Mouse (Mus musculus) hindbrain, embryonic 12.5 days (tissue): Measurements from ENCODE around the gene Ulk2. TPM values are rescaled to one million over a fixed set of nuclear protein-coding genes. Genes with fewer than 3 reads are reported as not detected.

Experiments used
- ATAC-seq: fragments of 200-750 bp; cut with Nextera tagmentation; 2 replicates; pipeline ENCODE4 v1.8.0; 2017; ENCODE audit warnings: moderate TSS enrichment; ENCODE audit not compliant: low FRiP score
- H3K27ac ChIP-seq: fragments of 300-500 bp; sonication (generic); 2 replicates; pipeline ENCODE4 v1.5.1; 2016; ENCODE audit warnings: mild to moderate bottlenecking
- H3K27me3 ChIP-seq: fragments of 300-500 bp; sonication (generic); 2 replicates; pipeline ENCODE4 v1.6.1; 2016; ENCODE audit warnings: mild to moderate bottlenecking
- H3K36me3 ChIP-seq: fragments of 300-500 bp; sonication (generic); 2 replicates; pipeline ENCODE4 v1.6.1; 2016; ENCODE audit warnings: mild to moderate bottlenecking
- H3K4me1 ChIP-seq: fragments of 300-500 bp; sonication (generic); 2 replicates; pipeline ENCODE4 v1.6.1; 2016
- H3K4me2 ChIP-seq: fragments of 300-500 bp; sonication (generic); replicated peaks from 2 replicates; pipeline ENCODE4 v1.6.1; 2016; ENCODE audit warnings: mild to moderate bottlenecking
- H3K4me3 ChIP-seq: fragments of 300-500 bp; sonication (generic); 2 replicates; pipeline ENCODE4 v1.5.1; 2016; ENCODE audit warnings: mild to moderate bottlenecking
- H3K9ac ChIP-seq: fragments of 300-500 bp; sonication (generic); 2 replicates; pipeline ENCODE4 v1.6.1; 2016; ENCODE audit warnings: mild to moderate bottlenecking, moderate library complexity
- H3K9me3 ChIP-seq: fragments of 300-500 bp; sonication (generic); replicated peaks from 2 replicates; pipeline ENCODE4 v1.6.1; 2016; ENCODE audit warnings: mild to moderate bottlenecking
- WGBS: fragments of 180-500 bp; shearing (Covaris S2); methylation state at CpG from one replicate; pipeline ENCODE4 v1.1.7; 2016; 5-methylcytosine and 5-hydroxymethylcytosine counted together
- polyA plus RNA-seq: library from polyadenylated mRNA; unstranded; fragments of >200 nt; fragmentation: Nextera tagmentation; extraction: Ambion mirVana; gene quantifications from 2 replicates; pipeline ENCODE4 v1.2.1, GENCODE M21; 2016

Gene Ulk2
- polyA plus RNA-seq, 1 experiment from 2014 or later = 42.2 TPM

DNA sequence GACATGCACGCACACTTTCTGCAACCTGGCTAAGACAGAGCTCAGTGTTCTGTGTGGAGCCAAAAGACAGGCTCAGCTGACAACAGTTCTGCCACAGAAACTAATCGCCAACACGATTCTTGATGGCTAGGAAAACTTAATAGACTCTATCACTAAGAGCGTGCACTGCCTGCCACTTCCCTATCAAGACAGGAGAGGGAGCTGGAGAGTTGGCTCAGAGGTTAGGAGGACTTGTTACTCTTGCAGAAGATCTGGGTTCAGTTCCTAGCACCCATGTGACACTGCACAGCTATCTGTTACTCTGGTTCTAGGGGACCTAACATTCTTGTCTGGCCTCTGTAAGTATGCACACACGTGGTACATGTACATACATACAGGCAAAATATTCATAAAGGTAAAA, 103.3 kb downstream of the Ulk2 start:
- no peaks in the 10 kb centered on the region for H3K27me3 ChIP-seq

DNA sequence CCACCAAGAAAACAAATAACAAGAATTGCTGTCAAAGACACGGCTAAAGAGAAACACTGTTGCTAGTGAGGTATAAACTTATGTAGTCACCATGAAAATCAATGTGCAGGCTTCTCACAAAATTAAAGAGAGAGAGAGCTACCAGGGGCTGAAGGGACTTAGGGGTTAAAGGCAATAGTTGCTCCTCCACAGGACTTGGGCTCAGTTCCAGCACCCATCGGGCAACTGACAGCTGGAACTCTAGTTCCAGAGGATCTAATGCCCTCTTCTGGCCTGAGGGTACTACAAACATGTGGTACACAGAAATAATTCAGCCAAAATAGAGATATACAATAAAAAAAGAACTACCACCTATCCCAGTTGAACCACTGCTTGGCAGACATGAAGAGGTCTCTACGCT, 107.7 kb downstream of the Ulk2 start:
- no peak overlapping the region for H3K4me3 ChIP-seq
- no peaks in the 10 kb centered on the region for H3K27me3 ChIP-seq
- H3K9me3 ChIP-seq = no peaks in the 10 kb centered on the region
- WGBS = 76% methylated on average over 3 of the region's 3 CpGs
- H3K9ac ChIP-seq = no peak overlapping the region
- no peak overlapping the region for H3K4me2 ChIP-seq
- no peaks in the 10 kb centered on the region for H3K4me1 ChIP-seq
- no peak overlapping the region for H3K27ac ChIP-seq
- peaks cover 72% of the 10 kb centered on the region for H3K36me3 ChIP-seq
- no peak for ATAC-seq

More for the DNA sequence above, 103.3 kb downstream of the Ulk2 start:
- 80% methylated on average over 5 of the region's 5 CpGs for WGBS
- no peaks in the 10 kb centered on the region for H3K4me1 ChIP-seq
- no peak for ATAC-seq
- H3K36me3 ChIP-seq = peaks cover 70% of the 10 kb centered on the region
- no peak overlapping the region for H3K4me3 ChIP-seq
- no peak overlapping the region for H3K27ac ChIP-seq
- no peak overlapping the region for H3K9ac ChIP-seq
- H3K9me3 ChIP-seq = no peaks in the 10 kb centered on the region
- H3K4me2 ChIP-seq = no peak overlapping the region

DNA sequence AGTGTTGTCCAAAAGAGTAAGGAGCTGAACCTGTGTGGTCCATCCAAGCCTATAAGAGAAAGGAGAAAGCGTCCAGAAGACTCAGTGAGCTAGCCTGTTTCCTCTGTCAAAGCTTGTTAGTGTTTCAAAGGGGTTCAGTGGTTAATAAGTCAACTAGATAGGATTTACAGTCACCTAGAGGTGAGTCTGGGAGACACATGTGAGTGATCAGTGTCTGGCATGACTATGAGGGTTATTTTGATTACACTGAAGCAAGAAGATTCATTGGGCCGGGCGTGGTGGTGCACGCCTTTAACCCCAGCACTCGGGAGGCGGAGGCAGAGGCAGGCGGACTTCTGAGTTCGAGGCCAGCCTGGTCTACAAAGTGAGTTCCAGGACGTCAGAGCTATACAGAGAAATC, 109.1 kb downstream of the Ulk2 start:
- H3K27me3 ChIP-seq = no peaks in the 10 kb centered on the region
- no peak overlapping the region for H3K4me2 ChIP-seq
- no peak for ATAC-seq
- peaks cover 74% of the 10 kb centered on the region for H3K36me3 ChIP-seq
- H3K4me3 ChIP-seq = no peak overlapping the region
- no peaks in the 10 kb centered on the region for H3K4me1 ChIP-seq
- 95% methylated on average over 9 of the region's 9 CpGs for WGBS
- no peaks in the 10 kb centered on the region for H3K9me3 ChIP-seq
- no peak overlapping the region for H3K9ac ChIP-seq
- no peak overlapping the region for H3K27ac ChIP-seq

DNA sequence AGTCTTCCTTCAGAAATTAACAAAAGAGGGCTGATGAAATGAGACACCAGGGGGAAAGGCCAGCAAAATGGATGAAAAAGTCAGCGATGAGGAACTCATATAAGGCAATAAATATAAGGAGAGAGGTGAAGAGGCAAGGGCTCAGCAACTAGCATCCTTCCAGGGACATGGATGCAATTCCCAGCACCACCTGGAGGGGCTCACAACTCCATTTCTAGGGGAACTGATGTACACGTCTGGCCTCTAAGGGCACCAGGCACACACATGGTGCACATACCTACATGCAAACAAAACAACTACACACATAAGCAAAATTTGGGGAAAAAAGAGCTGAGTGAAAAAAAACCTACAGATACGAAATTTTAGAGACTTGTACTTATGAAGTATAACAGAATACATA, 110.4 kb downstream of the Ulk2 start:
- Histone ChIP-seq H3K4me1 (no peaks in the 10 kb centered on the region), H3K27me3 (no peaks in the 10 kb centered on the region), H3K27ac (no peak overlapping the region), H3K9ac (no peak overlapping the region), H3K4me3 (no peak overlapping the region), H3K9me3 (no peaks in the 10 kb centered on the region), H3K36me3 (peaks cover 76% of the 10 kb centered on the region), H3K4me2 (no peak overlapping the region)
- ATAC-seq = no peak
- WGBS = 62% methylated on average over 3 of the region's 3 CpGs

DNA sequence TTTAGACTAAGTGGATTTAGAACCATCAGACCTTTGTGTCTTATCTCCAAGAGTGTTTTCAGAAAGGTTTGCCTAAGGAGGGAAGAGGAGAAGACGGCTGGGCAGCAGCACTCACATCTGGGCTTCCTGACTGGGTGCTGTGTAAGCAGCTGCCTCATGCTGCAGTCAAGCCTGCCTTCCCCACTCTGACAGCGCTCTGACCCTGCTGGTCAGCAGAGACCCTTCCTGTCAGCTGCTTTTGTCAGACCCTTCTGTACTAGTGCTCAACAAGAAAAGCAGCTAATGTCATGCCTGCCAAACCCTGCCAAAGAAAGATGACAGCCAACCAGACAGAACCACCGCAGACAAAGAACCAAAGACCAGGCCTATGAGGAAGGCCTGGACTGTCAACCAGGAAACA, 111.1 kb downstream of the Ulk2 start:
- H3K4me1 ChIP-seq = no peaks in the 10 kb centered on the region
- no peak overlapping the region for H3K4me2 ChIP-seq
- ATAC-seq = no peak
- no peaks in the 10 kb centered on the region for H3K9me3 ChIP-seq
- 53% methylated on average over 3 of the region's 3 CpGs for WGBS
- H3K4me3 ChIP-seq = no peak overlapping the region
- H3K27me3 ChIP-seq = no peaks in the 10 kb centered on the region
- H3K36me3 ChIP-seq = peaks cover 81% of the 10 kb centered on the region
- H3K9ac ChIP-seq = no peak overlapping the region
- H3K27ac ChIP-seq = no peak overlapping the region

DNA sequence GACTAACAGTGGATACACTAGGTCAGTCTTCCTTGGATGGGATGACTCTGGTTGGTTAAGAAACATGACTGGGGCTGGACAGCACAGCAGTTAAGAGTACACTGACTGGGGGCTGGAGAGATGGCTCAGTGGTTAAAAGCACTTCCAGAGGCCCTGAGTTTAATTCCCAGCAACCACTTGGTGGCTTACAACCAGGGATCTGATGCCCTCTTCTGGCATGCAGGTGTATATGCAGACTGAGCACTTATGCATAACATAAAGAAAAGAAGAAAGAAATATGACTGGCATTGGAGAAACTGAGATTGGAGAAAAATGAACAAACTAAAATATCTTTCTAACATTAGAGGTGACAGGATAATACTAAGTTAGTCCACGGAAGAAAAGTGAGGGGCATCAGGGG, 114.4 kb downstream of the Ulk2 start:
- H3K27ac ChIP-seq = no peak overlapping the region
- no peaks in the 10 kb centered on the region for H3K9me3 ChIP-seq
- ATAC-seq = no peak
- no peak overlapping the region for H3K9ac ChIP-seq
- no peaks in the 10 kb centered on the region for H3K4me1 ChIP-seq
- H3K27me3 ChIP-seq = no peaks in the 10 kb centered on the region
- WGBS = 91% methylated on average over 1 of the region's 1 CpGs
- H3K4me2 ChIP-seq = no peak overlapping the region
- peaks cover 88% of the 10 kb centered on the region for H3K36me3 ChIP-seq
- H3K4me3 ChIP-seq = no peak overlapping the region

DNA sequence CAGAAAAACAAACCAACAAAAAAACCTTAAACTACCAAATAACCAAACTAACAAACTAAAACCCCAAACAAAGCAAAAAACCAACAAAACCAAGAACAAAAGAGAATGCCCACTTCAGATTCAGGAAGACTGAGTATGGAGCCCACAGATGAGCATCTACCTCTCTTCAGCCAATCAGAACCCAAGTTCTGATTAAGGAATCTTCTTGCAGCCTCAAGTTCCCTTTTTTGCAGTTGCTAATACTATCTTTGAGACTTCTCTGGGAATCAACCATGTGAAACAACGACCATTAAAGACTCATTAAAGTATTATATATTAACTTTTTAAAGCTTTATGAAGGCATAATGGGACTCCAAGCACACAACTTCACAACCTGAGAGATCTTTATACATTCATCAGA, 117.6 kb downstream of the Ulk2 start:
- Histone ChIP-seq H3K9me3 (no peaks in the 10 kb centered on the region), H3K27me3 (no peaks in the 10 kb centered on the region), H3K9ac (no peak overlapping the region), H3K4me3 (no peak overlapping the region), H3K4me2 (no peak overlapping the region), H3K4me1 (no peaks in the 10 kb centered on the region), H3K27ac (no peak overlapping the region), H3K36me3 (peaks cover 93% of the 10 kb centered on the region)
- no peak for ATAC-seq
- 90% methylated on average over 1 of the region's 1 CpGs for WGBS

DNA sequence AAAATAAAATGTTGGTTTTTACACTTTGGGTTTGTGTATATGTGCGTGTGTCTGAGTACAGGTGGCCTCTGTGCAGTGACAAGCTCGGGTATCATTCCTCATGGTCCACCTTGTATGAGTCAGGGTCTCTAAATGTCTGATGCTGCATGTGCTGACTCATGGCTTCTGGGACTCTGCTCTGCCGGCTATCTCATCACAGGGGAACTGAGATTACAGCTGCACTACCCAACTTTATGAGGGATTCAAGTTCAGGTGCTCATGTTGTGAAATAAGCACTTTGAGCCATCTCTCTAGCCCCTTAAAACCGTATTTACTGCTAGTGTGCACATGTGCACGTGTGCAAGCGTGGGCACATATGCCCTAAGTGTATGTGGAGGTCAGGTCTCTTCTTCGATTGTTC, 122.2 kb downstream of the Ulk2 start:
- no peak overlapping the region for H3K9ac ChIP-seq
- 94% methylated on average over 7 of the region's 7 CpGs for WGBS
- no peak for ATAC-seq

DNA sequence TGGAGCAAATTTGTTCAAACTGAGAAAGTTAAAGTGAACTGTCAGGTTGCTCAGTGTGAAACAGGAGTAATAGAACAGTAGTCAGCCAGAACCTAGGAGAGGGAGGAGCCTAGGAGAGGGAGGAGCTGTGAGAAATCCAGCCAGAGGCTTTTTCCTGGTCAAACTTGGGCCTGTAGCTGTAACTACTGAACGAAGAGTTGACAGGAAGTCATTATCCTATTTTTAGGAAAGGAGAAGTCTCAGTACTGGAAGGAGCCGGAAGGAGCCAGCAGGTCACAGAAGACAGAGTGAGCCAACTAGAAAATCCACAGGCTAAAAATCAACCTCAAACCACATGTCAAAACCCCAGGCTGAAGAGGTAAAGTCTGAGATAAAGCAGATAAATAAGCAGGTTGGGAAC, 126.8 kb downstream of the Ulk2 start:
- H3K9ac ChIP-seq = no peak overlapping the region
- peaks cover 58% of the 10 kb centered on the region for H3K36me3 ChIP-seq
- WGBS = 88% methylated on average over 2 of the region's 2 CpGs
- no peak for ATAC-seq
- no peaks in the 10 kb centered on the region for H3K9me3 ChIP-seq
- no peaks in the 10 kb centered on the region for H3K27me3 ChIP-seq
- no peak overlapping the region for H3K27ac ChIP-seq
- no peak overlapping the region for H3K4me3 ChIP-seq
- no peak overlapping the region for H3K4me2 ChIP-seq
- no peaks in the 10 kb centered on the region for H3K4me1 ChIP-seq

More for the DNA sequence above, 122.2 kb downstream of the Ulk2 start:
- peaks cover 89% of the 10 kb centered on the region for H3K36me3 ChIP-seq
- no peak overlapping the region for H3K4me3 ChIP-seq
- H3K27ac ChIP-seq = no peak overlapping the region
- H3K4me1 ChIP-seq = no peaks in the 10 kb centered on the region
- no peaks in the 10 kb centered on the region for H3K27me3 ChIP-seq
- no peak overlapping the region for H3K4me2 ChIP-seq
- H3K9me3 ChIP-seq = no peaks in the 10 kb centered on the region

Other genes with a start within 250 kb of the Ulk2 start
- 7.1 and 7.3 TPM in 2 replicates for gene Grap, start 201.8 kb downstream of the Ulk2 start, polyA plus RNA-seq
- 0.41 and 0.50 TPM in 2 replicates for gene Fam83g, start 171.0 kb downstream of the Ulk2 start, polyA plus RNA-seq
- gene Slc5a10, start 134.2 kb downstream of the Ulk2 start, polyA plus RNA-seq = 0.16 TPM in 1 of 2 replicates, not detected in the other
- 45.5 and 48.7 TPM in 2 replicates for gene Prpsap2, start 93.0 kb downstream of the Ulk2 start, polyA plus RNA-seq
- gene Akap10, start 75.2 kb upstream of the Ulk2 start, polyA plus RNA-seq = 18.9 and 19.7 TPM in 2 replicates
- 15.7 and 16.5 TPM in 2 replicates for gene Specc1, start 101.7 kb upstream of the Ulk2 start, polyA plus RNA-seq